Mouse (Mus musculus) olfactory bulb, adult 2 months (tissue): ENCODE measurements around the gene Mtch1. TPM values are rescaled to one million over a fixed set of nuclear protein-coding genes. Genes with fewer than 3 reads are reported as not detected.
"Not testable (repeated sequence)": the region's sequence is repeated elsewhere in the genome, so short reads cannot be mapped to it uniquely, and the experiment has no call there.

ENCODE experiments used
- H3K27ac ChIP-seq: fragments of 200-500 bp; 2 replicates; pipeline ENCODE4 v1.5.1; 2012; ENCODE audit warnings: low read depth, low read length; ENCODE audit not compliant: insufficient read depth
- H3K4me1 ChIP-seq: fragments of 200-500 bp; 2 replicates; pipeline ENCODE4 v1.6.1; 2012; ENCODE audit warnings: low read length; ENCODE audit not compliant: control insufficient read depth, insufficient read depth
- H3K4me3 ChIP-seq: fragments of 200-500 bp; 2 replicates; pipeline ENCODE4 v1.5.1; 2012; ENCODE audit warnings: mild to moderate bottlenecking, low read depth, low read length, moderate library complexity; ENCODE audit not compliant: insufficient read depth
- CTCF ChIP-seq: fragments of 200-500 bp; IDR thresholded peaks from 2 replicates; pipeline ENCODE4 v1.5.1; 2012; ENCODE audit warnings: low read depth, mild to moderate bottlenecking, low read length, moderate library complexity; ENCODE audit not compliant: insufficient read depth
- POLR2A ChIP-seq: fragments of 200-500 bp; IDR thresholded peaks from 2 replicates; pipeline ENCODE4 v1.6.1; 2012; ENCODE audit warnings: mild to moderate bottlenecking, low read depth, low read length, moderate library complexity; ENCODE audit not compliant: insufficient read depth
- WGBS: fragments of 180-500 bp; shearing (Covaris S2); methylation state at CpG from one replicate; pipeline ENCODE4 v1.1.7; 2018; 5-methylcytosine and 5-hydroxymethylcytosine counted together
- polyA plus RNA-seq: library from polyadenylated mRNA; stranded (reverse); fragments of >200 nt; gene quantifications from 2 replicates; pipeline ENCODE4 v1.2.4, GENCODE M21; 2012; ENCODE audit warnings: low replicate concordance; ENCODE audit not compliant: missing spikeins, insufficient read depth, insufficient read length

Gene Mtch1
- polyA plus RNA-seq, 1 experiment: not detected

DNA sequence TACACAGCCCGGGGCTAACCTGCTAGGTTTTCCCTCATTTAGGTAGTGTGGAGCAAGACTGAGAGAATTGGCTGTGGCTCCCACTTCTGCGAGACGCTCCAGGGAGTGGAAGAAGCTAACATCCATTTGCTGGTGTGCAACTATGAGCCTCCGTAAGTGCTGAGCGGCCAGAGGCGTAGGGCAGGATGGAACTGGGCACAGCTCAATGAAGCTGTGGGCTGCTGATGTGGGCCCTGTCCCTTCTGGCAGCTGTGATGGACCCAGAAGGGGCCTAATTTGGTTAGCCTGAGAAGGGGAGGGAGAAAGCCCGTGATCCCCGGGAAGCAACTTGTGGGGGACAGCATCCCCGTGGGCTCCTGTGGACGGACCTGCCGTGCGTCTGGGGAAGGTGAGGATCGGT, 21.9 kb downstream of the Mtch1 start:
- H3K4me1 ChIP-seq: peaks cover 24% of the 10 kb centered on the region
- 84% methylated on average over 13 of the region's 13 CpGs for WGBS
- H3K27ac ChIP-seq: no peak overlapping the region
- TF ChIP-seq CTCF: no peak
- TF ChIP-seq POLR2A: no peak
- no peak overlapping the region for H3K4me3 ChIP-seq

GRCm38 (mm10) chr17:29323625-29324024, 24.1 kb downstream of the Mtch1 start:
- H3K27ac ChIP-seq: no peak overlapping the region
- TF ChIP-seq POLR2A (no peak), CTCF (no peak)
- WGBS: 92% methylated on average over 3 of the region's 3 CpGs
- peaks cover 20% of the 10 kb centered on the region for H3K4me1 ChIP-seq
- no peak overlapping the region for H3K4me3 ChIP-seq

GRCm38 (mm10) chr17:29322603-29322962, 25.2 kb downstream of the Mtch1 start:
- TF ChIP-seq CTCF (no peak), POLR2A (no peak)
- WGBS: 72% methylated on average over 18 of the region's 18 CpGs
- no peak overlapping the region for H3K27ac ChIP-seq
- H3K4me1 ChIP-seq: peaks cover 16% of the 10 kb centered on the region
- no peak overlapping the region for H3K4me3 ChIP-seq

DNA sequence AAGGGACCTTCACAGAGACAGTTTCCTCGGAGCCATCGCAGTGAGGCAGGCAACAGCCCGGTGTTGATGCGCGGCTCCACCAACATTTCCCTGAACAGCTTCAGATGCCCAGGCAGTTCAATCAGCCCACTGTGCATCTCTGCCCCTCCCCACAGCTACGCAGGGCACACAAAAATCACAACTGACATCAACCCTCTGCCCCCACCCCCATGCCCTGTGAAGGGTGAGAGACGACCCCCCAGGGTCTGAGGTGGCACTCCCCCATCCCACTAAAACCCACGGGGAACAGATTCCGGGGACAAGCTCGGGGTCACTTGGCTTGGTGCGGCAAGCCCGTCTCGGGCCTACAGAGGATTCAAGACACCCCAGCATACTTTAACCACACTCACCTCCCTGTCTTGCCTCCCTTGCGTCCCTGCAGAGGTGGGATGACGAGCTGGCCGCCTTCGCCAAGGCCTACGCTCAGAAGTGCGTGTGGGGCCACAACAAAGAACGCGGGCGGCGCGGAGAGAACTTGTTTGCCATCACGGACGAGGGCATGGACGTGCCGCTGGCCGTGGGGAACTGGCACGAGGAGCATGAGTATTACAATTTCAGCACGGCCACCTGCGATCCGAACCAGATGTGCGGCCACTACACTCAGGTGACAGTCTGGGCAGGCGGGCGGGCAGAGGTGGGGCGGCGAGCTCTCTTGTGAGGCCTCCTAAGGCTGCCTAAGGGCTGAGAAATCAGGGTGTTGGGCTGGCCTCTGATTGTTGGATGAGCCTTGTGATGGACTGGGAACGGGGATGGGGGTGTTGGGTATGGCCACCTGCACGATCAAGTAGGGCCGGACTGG, 25.8 kb downstream of the Mtch1 start:
- TF ChIP-seq CTCF: no peak
- no peak for TF ChIP-seq POLR2A
- WGBS: 69% methylated on average over 41 of the region's 41 CpGs

GRCm38 (mm10) chr17:29319881-29320639, 27.7 kb downstream of the Mtch1 start:
- H3K4me1 ChIP-seq: peaks cover 2% of the 10 kb centered on the region; the same call in 1 of the 2 replicates
- no peak overlapping the region for H3K27ac ChIP-seq
- H3K4me3 ChIP-seq: no peak overlapping the region
- no peak for TF ChIP-seq CTCF
- no peak for TF ChIP-seq POLR2A
- 84% methylated on average over 8 of the region's 8 CpGs for WGBS

More for the DNA sequence above, 25.8 kb downstream of the Mtch1 start:
- Histone ChIP-seq H3K4me1 (peaks cover 10% of the 10 kb centered on the region), H3K27ac (no peak overlapping the region), H3K4me3 (no peak overlapping the region)

- Histone ChIP-seq H3K4me3 (no peak overlapping the region), H3K4me1 (peaks cover 2% of the 10 kb centered on the region; the same call in 1 of the 2 replicates), H3K27ac (no peak overlapping the region)
- 92% methylated on average over 7 of the region's 7 CpGs for WGBS
- TF ChIP-seq CTCF (no peak), POLR2A (no peak)
These were observed 28.3 kb downstream of the Mtch1 start for GRCm38 (mm10) chr17:29319476-29319875.

- TF ChIP-seq POLR2A (no peak), CTCF (no peak)
- H3K4me1 ChIP-seq: peaks cover 2% of the 10 kb centered on the region; the same call in 1 of the 2 replicates
- H3K4me3 ChIP-seq: no peak overlapping the region
- no peak overlapping the region for H3K27ac ChIP-seq
- 78% methylated on average over 6 of the region's 6 CpGs for WGBS
These were observed 28.9 kb downstream of the Mtch1 start for GRCm38 (mm10) chr17:29318731-29319250.

GRCm38 (mm10) chr17:29317380-29317779, 30.4 kb downstream of the Mtch1 start, which contains the start of gene Pi16:
Gene Pi16 (plus strand): TSS chr17:29317680.
- 80% methylated on average over 3 of the region's 3 CpGs for WGBS
- H3K4me3 ChIP-seq, H3K4me1 ChIP-seq, H3K27ac ChIP-seq: not testable (repeated sequence)

GRCm38 (mm10) chr17:29316891-29317290, 30.8 kb downstream of the Mtch1 start:
- TF ChIP-seq POLR2A: no peak
- TF ChIP-seq CTCF: no peak
- WGBS: 82% methylated on average over 3 of the region's 3 CpGs
- no peak overlapping the region for H3K27ac ChIP-seq
- peaks cover 2% of the 10 kb centered on the region; the same call in 1 of the 2 replicates for H3K4me1 ChIP-seq
- no peak overlapping the region for H3K4me3 ChIP-seq
